Mouse (Mus musculus): ENCODE measurements at regions not wholly inside any gene's neighbourhood (a gene's known extent, or its start where the extent isn't known, plus 50 kb on each side); places are given as distances from the start of the nearest gene placed in this dataset.
"Not testable (repeated sequence)": the region's sequence is repeated elsewhere in the genome, so short reads cannot be mapped to it uniquely, and the experiment has no call there.

DNA sequence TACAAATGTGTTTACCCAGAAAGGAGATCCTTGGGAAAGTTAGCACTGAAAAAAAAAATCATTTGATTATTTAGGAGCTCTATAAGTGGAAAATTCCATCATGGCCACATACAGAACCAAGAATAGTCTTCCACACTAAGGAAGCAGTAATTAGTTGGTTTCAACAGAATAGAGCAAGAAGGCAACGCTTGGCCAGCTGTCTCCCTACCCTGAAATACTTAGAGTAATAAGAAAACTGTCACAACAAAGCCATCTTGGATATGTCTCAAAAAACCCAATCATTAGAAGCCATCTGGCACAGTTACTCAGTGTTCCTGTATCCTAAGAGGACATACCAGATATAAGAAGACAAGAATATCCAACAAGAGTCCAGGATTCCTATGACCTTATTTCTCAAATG lies 888.5 kb downstream of the Dpp10 start:
- peak; percentile 5 to 28 for DNase-seq (ENCODE audit: low spot score in 2 of 2)

GRCm38 (mm10) chr1:123154558-123154957 lies 890.8 kb downstream of the Dpp10 start:
- DNase-seq (ENCODE audit: low spot score in 2 of 2): no peak

GRCm38 (mm10) chr1:123133891-123134290 lies 911.5 kb downstream of the Dpp10 start:
- not testable (repeated sequence) for DNase-seq (ENCODE audit: low spot score in 2 of 2)
